ENCODE assay signal across 16 mouse cellular contexts in genomic region chr19:10116641-10117040, GRCm38 (mm10).
"Had no signal": no experiment of that assay in that cellular context is flagged by ENCODE, and none has a peak within 500 bp of the region (broad histone marks: within the 10 kb centered on the region; RNA-seq: fewer than 3 reads in every experiment).

No protein-coding gene starts in this region.

- H3K4me2 ChIP-seq: liver, embryonic 15.5 days; lung, embryonic 15.5 days; midbrain, embryonic 12.5 days; midbrain, embryonic 15.5 days; neural tube, embryonic 12.5 days had no signal

- H3K4me1 ChIP-seq: liver, embryonic 15.5 days; lung, embryonic 15.5 days; midbrain, embryonic 12.5 days; midbrain, embryonic 15.5 days; neural tube, embryonic 12.5 days had no signal

- H3K9me3 ChIP-seq: liver, embryonic 15.5 days; lung, embryonic 15.5 days; megakaryocyte, embryonic 14.5 days; midbrain, embryonic 12.5 days; midbrain, embryonic 15.5 days; neural tube, embryonic 12.5 days had no signal

- H3K27me3 ChIP-seq: lung, embryonic 15.5 days; midbrain, embryonic 15.5 days; neural tube, embryonic 12.5 days had no signal

- H3K9ac ChIP-seq: liver, embryonic 15.5 days; liver, postnatal 0 days; lung, embryonic 15.5 days; midbrain, embryonic 12.5 days; midbrain, embryonic 15.5 days; neural tube, embryonic 12.5 days had no signal

- H3K27ac ChIP-seq: liver, embryonic 15.5 days; lung, embryonic 15.5 days; macrophage; midbrain, embryonic 12.5 days; midbrain, embryonic 15.5 days; neural tube, embryonic 12.5 days had no signal

- H3K4me3 ChIP-seq: liver, embryonic 15.5 days; lung, embryonic 15.5 days; megakaryocyte, embryonic 14.5 days; midbrain, embryonic 12.5 days; midbrain, embryonic 15.5 days; neural tube, embryonic 12.5 days had no signal

- ATAC-seq: liver, postnatal 0 days; lung, postnatal 0 days; midbrain, embryonic 15.5 days had no signal

- H3K36me3 ChIP-seq: liver, embryonic 15.5 days; lung, embryonic 15.5 days; midbrain, embryonic 12.5 days; midbrain, embryonic 15.5 days; neural tube, embryonic 12.5 days had no signal

- DNase-seq: liver, postnatal 0 days; lung, adult 2 months; lung, postnatal 14 days; lung, postnatal 36 days; right cerebral cortex, postnatal 14 days; thymus, adult 2 months; thymus, postnatal 25 days; thymus, postnatal 4 days had no signal
